Mouse (Mus musculus) left cerebral cortex, adult 2 months (tissue): Measurements from ENCODE around the gene Pih1d1. TPM values are rescaled to one million over a fixed set of nuclear protein-coding genes. Genes with fewer than 3 reads are reported as not detected.
A peak's percentile ranks its signal among the peaks of the same experiment; 100 is the strongest.
"Not testable (repeated sequence)": the region's sequence is repeated elsewhere in the genome, so short reads cannot be mapped to it uniquely, and the experiment has no call there.

Source experiments
- DNase-seq, 2 experiments: peaks; one replicate each; pipeline ENCODE4 v3.0.0; 2021 to 2022; ENCODE audit warnings: low spot score in 2 of 2, mixed read lengths in 1 of 2; ENCODE audit errors: extremely low spot score in 1 of 2
- H3K27ac ChIP-seq: fragments of 200-600 bp; 2 replicates; pipeline ENCODE4 v1.8.1; 2022
- H3K4me3 ChIP-seq: fragments of 200-600 bp; 2 replicates; pipeline ENCODE4 v1.8.1; 2022
- CTCF ChIP-seq: fragments of 200-600 bp; IDR thresholded peaks from 2 replicates; pipeline ENCODE4 v1.8.1; 2022; ENCODE audit warnings: antibody characterized with exemption, mild to moderate bottlenecking, moderate library complexity
- intact Hi-C: fragments of 180-260 bp; cut with DNase I; formaldehyde crosslinking; loops from one replicate; pipeline ENCODE4 v1.15.1; 2025
- long read RNA-seq, 2 experiments: library from polyadenylated mRNA; stranded (forward); transcript quantifications; one replicate each; pipeline ENCODE4 v2.0.0; 2021; ENCODE audit warnings: borderline mapping rate in 2 of 2
- total RNA-seq, 2 experiments: library from RNA; stranded (reverse); gene quantifications; 2 replicates each; pipeline ENCODE4 v1.2.3; 2021

Pih1d1 gene
- total RNA-seq, result 10 to 100 TPM; 47.6 to 48.4 TPM
- long read RNA-seq, experiment 1, transcript Pih1d1-201 (10 exons, 1,185 nt), result major isoform, 8 of 24 reads
- long read RNA-seq, experiment 1, partial matches to known transcripts, result 12 of 24 reads
- long read RNA-seq, experiment 1, other reads (novel, unspliced or antisense), result 4 of 24 reads
- long read RNA-seq, experiment 2, partial matches to known transcripts, result 6 of 12 reads
- long read RNA-seq, experiment 2, other reads (novel, unspliced or antisense), result 0 of 12 reads

GRCm38 (mm10) chr7:45154096-45154992 is at the start of gene Pih1d1, which contains the start of gene Aldh16a1:
Gene Pih1d1 (plus strand): TSS chr7:45154303.
Gene Aldh16a1 (minus strand): TSS chr7:45154584.
- peak; percentile 97 to 98 for DNase-seq
- intact Hi-C loops, result loop anchor here (2.0 kb wide), 1 partner anchor 26 kb away; the partner anchor contains the start of gene Rpl13a
- H3K27ac ChIP-seq, result peak within 1 kb of the TSS; percentile 97
- H3K4me3 ChIP-seq, result peak within 1 kb of the TSS; percentile 91
- peak; percentile 66 for TF ChIP-seq CTCF

- no peak for TF ChIP-seq CTCF
- Histone ChIP-seq H3K4me3 (no peak overlapping the region), H3K27ac (no peak overlapping the region)
- DNase-seq, result no peak
- intact Hi-C loops, result no loop called here
Measured at GRCm38 (mm10) chr7:45104941-45105340, 49.2 kb upstream of the Pih1d1 start.

GRCm38 (mm10) chr7:45105491-45105890 is 48.6 kb upstream of the Pih1d1 start:
- DNase-seq, result no peak
- TF ChIP-seq CTCF, result no peak
- Histone ChIP-seq H3K27ac (no peak overlapping the region), H3K4me3 (no peak overlapping the region)
- intact Hi-C loops, result no loop called here

- no peak for DNase-seq
- Histone ChIP-seq H3K27ac (no peak overlapping the region), H3K4me3 (no peak overlapping the region)
- no peak for TF ChIP-seq CTCF
- intact Hi-C loops, result no loop called here
Measured at GRCm38 (mm10) chr7:45106441-45106840, 47.7 kb upstream of the Pih1d1 start.

GRCm38 (mm10) chr7:45107052-45107645 is 47.0 kb upstream of the Pih1d1 start:
- no peak for TF ChIP-seq CTCF
- no peak for DNase-seq
- intact Hi-C loops, result no loop called here
- Histone ChIP-seq H3K4me3 (no peak overlapping the region), H3K27ac (no peak overlapping the region)

- H3K4me3 ChIP-seq, intact Hi-C loops, DNase-seq, H3K27ac ChIP-seq: not testable (repeated sequence)
Measured at GRCm38 (mm10) chr7:45110089-45110488, 44.0 kb upstream of the Pih1d1 start.

GRCm38 (mm10) chr7:45111940-45112339 is 42.2 kb upstream of the Pih1d1 start:
- H3K27ac ChIP-seq, result no peak overlapping the region
- TF ChIP-seq CTCF, result no peak
- intact Hi-C loops, result no loop called here
- no peak for DNase-seq
- no peak overlapping the region for H3K4me3 ChIP-seq

GRCm38 (mm10) chr7:45112529-45112928 is 41.6 kb upstream of the Pih1d1 start:
- TF ChIP-seq CTCF, result no peak
- Histone ChIP-seq H3K4me3 (no peak overlapping the region), H3K27ac (no peak overlapping the region)
- intact Hi-C loops, result no loop called here
- no peak for DNase-seq

- no peak for TF ChIP-seq CTCF
- intact Hi-C loops, result no loop called here
- no peak overlapping the region for H3K4me3 ChIP-seq
- H3K27ac ChIP-seq, result no peak overlapping the region
- DNase-seq, result no peak
Measured at GRCm38 (mm10) chr7:45113476-45113875, 40.6 kb upstream of the Pih1d1 start.

GRCm38 (mm10) chr7:45117566-45117965 is 36.5 kb upstream of the Pih1d1 start:
- no peak for TF ChIP-seq CTCF
- H3K4me3 ChIP-seq, result no peak overlapping the region
- intact Hi-C loops, result no loop called here
- no peak overlapping the region for H3K27ac ChIP-seq
- DNase-seq, result no peak

GRCm38 (mm10) chr7:45118336-45118735 is 35.8 kb upstream of the Pih1d1 start:
- H3K27ac ChIP-seq, result no peak overlapping the region
- DNase-seq, result no peak
- intact Hi-C loops, result no loop called here
- TF ChIP-seq CTCF, result no peak
- H3K4me3 ChIP-seq, result no peak overlapping the region
